Mouse (Mus musculus) liver, adult 2 months (tissue): ENCODE results near the gene Cep112.

Source experiments
- CTCF ChIP-seq: fragments of 200-500 bp; IDR thresholded peaks from 2 replicates; pipeline ENCODE4 v1.5.1; 2011; ENCODE audit warnings: low read depth, low read length, control low read depth
- POLR2A ChIP-seq: fragments of 200-500 bp; IDR thresholded peaks from 2 replicates; pipeline ENCODE4 v1.6.1; 2011; ENCODE audit warnings: low read length, control low read depth; ENCODE audit not compliant: insufficient read depth; ENCODE audit errors: extremely low read depth

GRCm38 (mm10) chr11:108858339-108858804 is 433.4 kb downstream of the Cep112 start:
- TF ChIP-seq CTCF, result no peak
- no peak for TF ChIP-seq POLR2A
